Mouse (Mus musculus) lung, postnatal 14 days (tissue): Measurements from ENCODE around the gene Vmn1r104.
"Not testable (repeated sequence)": the region's sequence is repeated elsewhere in the genome, so short reads cannot be mapped to it uniquely, and the experiment has no call there.

Experiments
- DNase-seq: peaks from one replicate; pipeline ENCODE4 v3.0.0; 2021

The Vmn1r104 gene

DNA sequence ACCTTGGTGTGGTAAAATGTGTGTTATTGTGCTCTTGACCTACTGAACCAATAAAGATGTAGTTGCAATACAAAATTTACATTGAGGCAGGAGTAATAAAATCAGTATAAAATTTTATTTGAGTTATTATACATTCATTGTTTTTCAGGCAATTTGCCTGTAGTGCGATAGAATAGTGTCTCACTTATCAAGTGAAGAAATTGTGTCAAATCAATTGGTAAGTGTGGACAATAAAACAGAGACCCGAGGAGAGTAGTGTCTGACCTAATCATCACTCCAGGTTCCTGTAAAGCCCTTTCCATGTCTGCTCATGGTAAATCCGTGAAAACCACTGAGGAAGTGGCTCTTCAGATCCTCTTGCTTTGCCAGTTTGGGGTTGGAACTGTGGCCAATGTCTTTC lies at the start of gene Vmn1r104:
Gene Vmn1r104, plus strand, starts transcription at position 301 of the 400 bp plus-strand sequence.
- not testable (repeated sequence) for DNase-seq

DNA sequence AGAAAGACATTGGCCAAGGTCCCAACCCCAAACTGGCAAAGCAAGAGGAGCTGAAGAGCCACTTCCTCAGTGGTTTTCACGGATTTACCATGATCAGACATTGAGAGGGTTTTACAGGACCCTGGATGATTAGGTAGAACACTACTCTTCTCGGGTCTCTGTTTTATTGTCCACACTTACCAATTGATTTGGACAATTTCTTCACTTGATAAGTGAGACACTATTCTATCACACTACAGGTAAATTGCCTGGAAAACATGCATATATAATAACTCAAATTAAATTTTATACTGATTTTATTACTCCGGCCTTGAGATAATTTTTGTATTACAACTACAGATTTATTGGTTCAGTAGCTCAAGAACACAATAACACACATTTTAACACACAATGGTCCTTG lies 23.2 kb upstream of the Vmn1r104 start, which contains the start of gene Vmn1r103:
Gene Vmn1r103, minus strand, starts transcription at position 101 of the 400 bp plus-strand sequence.
- DNase-seq, result not testable (repeated sequence)

DNA sequence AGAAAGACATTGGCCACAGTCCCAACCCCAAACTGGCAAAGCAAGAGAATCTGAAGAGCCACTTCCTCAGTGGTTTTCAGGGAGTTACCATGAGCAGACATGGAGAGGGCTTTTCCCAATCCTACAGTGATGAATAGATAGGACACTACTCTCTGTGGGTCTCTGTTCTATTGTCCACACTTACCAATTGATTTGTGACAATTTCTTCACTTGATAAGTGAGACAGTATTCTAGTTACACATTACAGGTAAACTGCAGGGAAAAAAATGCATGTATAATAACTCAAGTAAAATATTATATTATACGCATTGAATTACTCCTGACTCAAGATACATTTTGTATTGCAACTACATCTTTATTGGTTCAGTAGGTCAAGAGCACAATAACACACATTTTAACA lies 12.0 kb downstream of the Vmn1r104 start, which contains the start of gene Gm5726:
Gene Gm5726, minus strand, starts transcription at position 101 of the 400 bp plus-strand sequence.
- DNase-seq, result not testable (repeated sequence)

DNA sequence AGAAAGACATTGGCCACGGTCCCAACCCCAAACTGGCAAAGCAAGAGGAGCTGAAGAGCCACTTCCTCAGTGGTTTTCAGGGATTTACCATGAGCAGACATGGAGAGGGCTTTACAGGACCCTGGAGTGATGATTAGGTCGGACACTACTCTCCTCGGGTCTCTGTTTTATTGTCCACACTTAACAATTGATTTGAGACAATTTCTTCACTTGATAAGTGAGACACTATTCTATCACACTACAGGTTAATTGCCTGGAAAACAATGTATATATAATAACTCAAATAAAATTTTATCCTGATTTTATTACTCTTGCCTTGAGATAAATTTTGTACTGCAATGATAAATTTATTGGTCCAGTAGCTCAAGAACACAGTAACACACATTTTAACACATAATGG lies 42.5 kb downstream of the Vmn1r104 start, which contains the start of gene Gm4141:
Gene Gm4141, minus strand, starts transcription at position 101 of the 400 bp plus-strand sequence.
- not testable (repeated sequence) for DNase-seq
